Comparison of ENCODE assay signal across 11 mouse cellular contexts in the genomic region with DNA sequence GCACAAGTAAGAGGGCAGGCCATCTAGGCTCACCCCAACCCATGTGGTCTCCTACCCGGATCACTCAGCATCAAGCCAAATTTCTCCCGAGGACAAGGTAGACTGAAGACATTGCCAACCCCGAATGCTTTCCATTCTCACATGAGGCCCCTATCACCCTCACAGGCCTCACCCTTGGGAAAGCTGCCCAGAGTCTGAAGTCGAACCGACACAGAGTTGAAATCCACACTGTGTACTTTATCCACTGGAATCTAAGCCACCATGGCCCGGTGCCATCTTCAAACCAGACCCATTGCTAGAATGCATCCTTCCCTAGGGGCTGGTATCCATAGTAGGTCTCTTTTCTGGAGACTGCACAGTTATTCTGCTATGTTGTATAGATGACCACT. TPM values are rescaled to one million over a fixed set of nuclear protein-coding genes. Genes with fewer than 3 reads are reported as not detected.
DNase-seq lines count a peak whose midpoint lies in the region; ATAC-seq and TF ChIP-seq lines count a peak whose summit lies in the region.
"Had no signal": no experiment of that assay in that cellular context is flagged by ENCODE, and none has a peak within 500 bp of the region (broad histone marks: within the 10 kb centered on the region; RNA-seq: fewer than 3 reads in every experiment).

No protein-coding gene starts in this region.

- no peak overlapping the region for H3K9ac ChIP-seq in intestine, embryonic 16.5 days (ENCODE audit: low read depth, low read length)
- no peak overlapping the region for H3K9ac ChIP-seq in intestine, embryonic 15.5 days

- H3K9me3 ChIP-seq in intestine, embryonic 16.5 days (ENCODE audit: control insufficient read depth, low read length), result no peaks in the 10 kb centered on the region
- no peaks in the 10 kb centered on the region for H3K9me3 ChIP-seq in intestine, embryonic 15.5 days
- H3K9me3 ChIP-seq in forebrain, embryonic 10.5 days, result no peaks in the 10 kb centered on the region
- H3K9me3 ChIP-seq: hindbrain, embryonic 10.5 days had no signal

- 0 out of 2 replicates have a peak, but pooled peaks cover 4% of the 10 kb centered on the region for H3K4me1 ChIP-seq in intestine, embryonic 16.5 days (ENCODE audit: control insufficient read depth, insufficient read depth, low read length)
- H3K4me1 ChIP-seq in intestine, embryonic 15.5 days (replicated peaks), result no peaks in the 10 kb centered on the region
- H3K4me1 ChIP-seq in bone marrow, adult 2 months (ENCODE audit: control insufficient read depth, insufficient read depth, low read length), result peaks cover 17% of the 10 kb centered on the region
- peaks cover 10% of the 10 kb centered on the region; the same call in 1 of the 2 replicates for H3K4me1 ChIP-seq in forebrain, embryonic 10.5 days
- H3K4me1 ChIP-seq: hindbrain, embryonic 10.5 days had no signal

- H3K36me3 ChIP-seq in intestine, embryonic 16.5 days (ENCODE audit: control insufficient read depth, insufficient read depth, low read length), result no peaks in the 10 kb centered on the region
- no peaks in the 10 kb centered on the region for H3K36me3 ChIP-seq in intestine, embryonic 15.5 days
- no peaks in the 10 kb centered on the region for H3K36me3 ChIP-seq in forebrain, embryonic 10.5 days (replicated peaks)
- H3K36me3 ChIP-seq: hindbrain, embryonic 10.5 days had no signal

- no peak overlapping the region for H3K27ac ChIP-seq in intestine, embryonic 16.5 days (ENCODE audit: low read length)
- H3K27ac ChIP-seq in intestine, embryonic 15.5 days, result no peak overlapping the region
- peak overlapping the region; percentile 75 for H3K27ac ChIP-seq in bone marrow, adult 2 months (ENCODE audit: control insufficient read depth, insufficient read depth, low read depth, low read length, poor library complexity)
- H3K27ac ChIP-seq in forebrain, embryonic 10.5 days, result no peak overlapping the region
- H3K27ac ChIP-seq: macrophage had no signal

- no peak overlapping the region for H3K4me2 ChIP-seq in intestine, embryonic 16.5 days (ENCODE audit: low read depth, low read length)
- H3K4me2 ChIP-seq in intestine, embryonic 15.5 days (replicated peaks), result no peak overlapping the region

- 0 out of 2 replicates have a peak, but pooled peaks have one; percentile 17 for ATAC-seq in intestine, embryonic 16.5 days
- ATAC-seq in intestine, embryonic 15.5 days, result no peak

- TF ChIP-seq POLR2A in bone marrow, adult 2 months (IDR thresholded peaks at IDR 0.05; ENCODE audit: borderline replicate concordance, control insufficient read depth, low read depth, low read length), result no peak

- DNase-seq in kidney, postnatal 14 days, result peak; percentile 68
- DNase-seq in lung, postnatal 36 days, result peak; percentile 42
- DNase-seq in cerebellum, adult 9-11 months, result no peak
- DNase-seq in forebrain, embryonic 10.5 days (ENCODE audit: extremely low spot score, low spot score), result no peak
- DNase-seq: right cerebral cortex, postnatal 14 days had no signal

- 77% methylated on average over 6 of the region's 6 CpGs for WGBS in intestine, embryonic 16.5 days
- WGBS in intestine, embryonic 15.5 days, result 81% methylated on average over 6 of the region's 6 CpGs
- WGBS in bone marrow, adult 2 months, result 65% methylated on average over 6 of the region's 6 CpGs
- WGBS in forebrain, embryonic 10.5 days, result 92% methylated on average over 6 of the region's 6 CpGs

- H3K4me3 ChIP-seq in intestine, embryonic 16.5 days (ENCODE audit: low read length), result no peak overlapping the region
- no peak overlapping the region for H3K4me3 ChIP-seq in intestine, embryonic 15.5 days (replicated peaks)
- H3K4me3 ChIP-seq in bone marrow, adult 2 months (replicated peaks; ENCODE audit: control insufficient read depth, low read depth, low read length), result no peak overlapping the region
- H3K4me3 ChIP-seq in forebrain, embryonic 10.5 days, result no peak overlapping the region
- H3K4me3 ChIP-seq: hindbrain, embryonic 10.5 days had no signal

- no peaks in the 10 kb centered on the region for H3K27me3 ChIP-seq in intestine, embryonic 16.5 days (replicated peaks; ENCODE audit: control insufficient read depth, insufficient read depth, low read length)
- no peaks in the 10 kb centered on the region for H3K27me3 ChIP-seq in intestine, embryonic 15.5 days (replicated peaks)
- no peaks in the 10 kb centered on the region for H3K27me3 ChIP-seq in forebrain, embryonic 10.5 days (ENCODE audit: poor library complexity, severe bottlenecking)

- TF ChIP-seq CTCF in bone marrow, adult 2 months (IDR thresholded peaks at IDR 0.05; ENCODE audit: control insufficient read depth, insufficient read depth, low read length), result no peak

RNA-seq across cellular contexts. Expression of gene Ifnar1, which starts 37.5 kb away (rescaled TPM):
- polyA plus RNA-seq in intestine, embryonic 16.5 days (2015; fragmentation: Nextera tagmentation; extraction: Ambion mirVana), result 39.4 and 39.5 TPM in 2 replicates
- polyA plus RNA-seq in intestine, embryonic 15.5 days (2015; fragmentation: Nextera tagmentation; extraction: Ambion mirVana), result 40.1 and 42.0 TPM in 2 replicates
- polyA plus RNA-seq in bone marrow, adult 2 months (2011; ENCODE audit: insufficient read depth, insufficient read length, low replicate concordance, missing spikeins), result 10.3 and 15.9 TPM in 2 replicates
- 48.3 and 52.7 TPM in 2 replicates for polyA plus RNA-seq in forebrain, embryonic 10.5 days (2016; fragmentation: Nextera tagmentation; extraction: Ambion mirVana)

RNA-seq across cellular contexts. Expression of gene Il10rb, which starts 41.5 kb away (rescaled TPM):
- 103 and 120 TPM in 2 replicates for polyA plus RNA-seq in intestine, embryonic 16.5 days (2015; fragmentation: Nextera tagmentation; extraction: Ambion mirVana)
- polyA plus RNA-seq in intestine, embryonic 15.5 days (2015; fragmentation: Nextera tagmentation; extraction: Ambion mirVana), result 64.8 and 74.4 TPM in 2 replicates
- 24.1 and 25.9 TPM in 2 replicates for polyA plus RNA-seq in bone marrow, adult 2 months (2011; ENCODE audit: insufficient read depth, insufficient read length, low replicate concordance, missing spikeins)
- polyA plus RNA-seq in forebrain, embryonic 10.5 days (2016; fragmentation: Nextera tagmentation; extraction: Ambion mirVana), result 4.7 and 5.8 TPM in 2 replicates

RNA-seq across cellular contexts. Expression of gene Gm21970, which starts 56.0 kb away (rescaled TPM):
- polyA plus RNA-seq in intestine, embryonic 16.5 days (2015; fragmentation: Nextera tagmentation; extraction: Ambion mirVana), result not detected in 2 replicates
- polyA plus RNA-seq in intestine, embryonic 15.5 days (2015; fragmentation: Nextera tagmentation; extraction: Ambion mirVana), result not detected in 2 replicates
- not detected in 2 replicates for polyA plus RNA-seq in bone marrow, adult 2 months (2011; ENCODE audit: insufficient read depth, insufficient read length, low replicate concordance, missing spikeins)
- not detected in 2 replicates for polyA plus RNA-seq in forebrain, embryonic 10.5 days (2016; fragmentation: Nextera tagmentation; extraction: Ambion mirVana)
- polyA plus RNA-seq: cortical plate, adult 2 months; hindbrain, embryonic 10.5 days; macrophage had no signal

Comparison
In these comparisons a context has a peak if more than half of its experiments do, and no peak if none do; other contexts are left out.
1. DNase-seq: peak in kidney, postnatal 14 days (single experiment) and lung, postnatal 36 days (single experiment); none in cerebellum, adult 9-11 months (single experiment) and forebrain, embryonic 10.5 days (single experiment).